Mouse (Mus musculus) ES-E14 (cell line): ENCODE data around the gene Ldhc.

Experiments used
- MAFK ChIP-seq: IDR thresholded peaks from 2 replicates; pipeline ENCODE4 v1.6.1; 2014; ENCODE audit warnings: mild to moderate bottlenecking, low read depth, low read length, inconsistent platforms; ENCODE audit not compliant: insufficient read depth
- ZNF384 ChIP-seq: IDR thresholded peaks from 2 replicates; pipeline ENCODE4 v1.6.1; 2012; ENCODE audit warnings: low read depth, low read length, inconsistent platforms

- TF ChIP-seq ZNF384 (no peak), MAFK (no peak)
Measured at GRCm38 (mm10) chr7:46839446-46839845, 21.6 kb upstream of the Ldhc start.
